Mouse (Mus musculus): Measurements from ENCODE around the gene Alox12e. TPM values are rescaled to one million over a fixed set of nuclear protein-coding genes. Genes with fewer than 3 reads are reported as not detected.

Gene Alox12e
- polyA plus RNA-seq, 1 experiment from 2014 or later: 0.14 TPM

- Histone ChIP-seq H3K4me3 (ENCODE audit: low read depth, low read length) (no peak overlapping the region), H3K4me1 (ENCODE audit: control insufficient read depth, insufficient read depth, low read length) (no peaks in the 10 kb centered on the region), H3K36me3 (replicated peaks; ENCODE audit: control insufficient read depth, insufficient read depth, low read depth, low read length) (no peaks in the 10 kb centered on the region), H3K9me3 (replicated peaks; ENCODE audit: control insufficient read depth, low read length) (no peaks in the 10 kb centered on the region), H3K27me3 (ENCODE audit: control insufficient read depth, insufficient read depth, low read length) (no peaks in the 10 kb centered on the region), H3K9ac (replicated peaks; ENCODE audit: low read length) (no peak overlapping the region), H3K27ac (replicated peaks; ENCODE audit: low read depth, low read length) (no peak overlapping the region), H3K4me2 (ENCODE audit: low read depth, low read length) (no peak overlapping the region)
- WGBS: 50% methylated on average over 7 of the region's 7 CpGs
- ATAC-seq (replicated peaks; ENCODE audit: insufficient number of reproducible peaks, low FRiP score, low TSS enrichment, low read depth): no peak
- no peak for DNase-seq (ENCODE audit: low spot score)
These were observed 16.3 kb downstream of the Alox12e start for GRCm38 (mm10) chr11:70306159-70306558.

DNA sequence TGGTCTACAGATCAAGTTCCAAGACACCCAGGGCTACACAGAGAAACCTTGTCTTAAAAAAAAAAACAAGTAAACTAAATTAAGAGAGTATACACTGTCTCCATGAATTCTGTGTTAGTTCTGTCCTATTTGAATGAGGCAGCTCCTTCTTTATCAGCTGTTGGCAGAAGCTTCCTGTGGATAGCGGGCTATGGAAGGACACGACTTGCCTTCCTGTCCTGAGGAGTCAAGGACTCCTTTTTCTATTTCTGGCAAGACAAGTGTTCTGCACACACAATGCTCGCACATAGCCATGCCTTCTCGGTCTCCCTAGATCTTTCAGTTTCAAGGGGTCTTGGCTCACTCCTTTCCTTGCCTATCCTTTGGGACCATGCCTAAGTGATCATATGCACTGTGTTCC is 20.1 kb downstream of the Alox12e start:
- Histone ChIP-seq H3K4me2 (ENCODE audit: low read depth, low read length) (no peak overlapping the region), H3K4me3 (ENCODE audit: low read depth, low read length) (no peak overlapping the region), H3K27me3 (ENCODE audit: control insufficient read depth, insufficient read depth, low read length) (no peaks in the 10 kb centered on the region), H3K4me1 (ENCODE audit: control insufficient read depth, insufficient read depth, low read length) (no peaks in the 10 kb centered on the region), H3K27ac (replicated peaks; ENCODE audit: low read depth, low read length) (no peak overlapping the region), H3K9ac (replicated peaks; ENCODE audit: low read length) (no peak overlapping the region), H3K9me3 (replicated peaks; ENCODE audit: control insufficient read depth, low read length) (no peaks in the 10 kb centered on the region), H3K36me3 (replicated peaks; ENCODE audit: control insufficient read depth, insufficient read depth, low read depth, low read length) (no peaks in the 10 kb centered on the region)
- 78% methylated on average over 4 of the region's 4 CpGs for WGBS
- no peak for ATAC-seq (replicated peaks; ENCODE audit: insufficient number of reproducible peaks, low FRiP score, low TSS enrichment, low read depth)
- no peak for DNase-seq (ENCODE audit: low spot score)

DNA sequence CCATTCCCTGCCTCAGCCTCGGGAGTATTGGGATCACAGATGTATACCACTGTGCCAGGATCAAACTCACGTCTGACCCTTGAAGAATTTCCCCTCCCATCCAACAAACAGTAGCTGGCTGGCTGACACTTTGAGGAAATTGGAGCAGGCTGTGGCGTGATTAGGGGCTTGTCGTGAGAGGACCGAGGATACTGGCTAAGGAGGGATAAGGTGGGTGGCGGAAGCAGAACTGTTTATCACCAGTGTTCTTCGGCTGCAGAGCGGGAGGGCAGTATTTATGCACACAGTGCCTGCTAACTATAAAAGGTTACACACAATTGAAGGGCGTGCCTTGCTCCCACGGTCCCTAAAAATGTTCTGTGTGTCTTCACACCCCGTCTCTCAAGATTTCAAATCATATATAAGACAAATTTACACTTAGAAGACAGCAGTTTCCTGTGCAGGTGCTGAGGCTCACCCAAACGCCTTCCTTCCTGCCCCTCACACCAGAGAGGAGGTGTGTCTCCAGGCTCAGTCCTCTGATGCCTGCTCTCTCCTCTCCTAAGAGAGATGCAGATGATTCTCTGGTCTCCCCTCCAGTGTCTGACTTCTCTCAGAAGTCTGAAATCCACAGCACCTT is 24.5 kb downstream of the Alox12e start:
- no peak overlapping the region for H3K27ac ChIP-seq (replicated peaks; ENCODE audit: low read depth, low read length)
- WGBS: 48% methylated on average over 12 of the region's 12 CpGs

GRCm38 (mm10) chr11:70297405-70297804 is 25.0 kb downstream of the Alox12e start:
- ATAC-seq (replicated peaks; ENCODE audit: insufficient number of reproducible peaks, low FRiP score, low TSS enrichment, low read depth) (no peak), DNase-seq (ENCODE audit: low spot score) (no peak)
- Histone ChIP-seq H3K9me3 (replicated peaks; ENCODE audit: control insufficient read depth, low read length) (no peaks in the 10 kb centered on the region), H3K9ac (replicated peaks; ENCODE audit: low read length) (no peak overlapping the region), H3K36me3 (replicated peaks; ENCODE audit: control insufficient read depth, insufficient read depth, low read depth, low read length) (no peaks in the 10 kb centered on the region), H3K4me3 (ENCODE audit: low read depth, low read length) (no peak overlapping the region), H3K27me3 (ENCODE audit: control insufficient read depth, insufficient read depth, low read length) (no peaks in the 10 kb centered on the region), H3K4me2 (ENCODE audit: low read depth, low read length) (no peak overlapping the region), H3K4me1 (ENCODE audit: control insufficient read depth, insufficient read depth, low read length) (no peaks in the 10 kb centered on the region), H3K27ac (replicated peaks; ENCODE audit: low read depth, low read length) (no peak overlapping the region)
- WGBS: 35% methylated on average over 4 of the region's 4 CpGs

More for the DNA sequence above, 24.5 kb downstream of the Alox12e start:
- no peak for DNase-seq (ENCODE audit: low spot score)
- H3K27me3 ChIP-seq (ENCODE audit: control insufficient read depth, insufficient read depth, low read length): no peaks in the 10 kb centered on the region
- H3K4me2 ChIP-seq (ENCODE audit: low read depth, low read length): no peak overlapping the region
- no peaks in the 10 kb centered on the region for H3K36me3 ChIP-seq (replicated peaks; ENCODE audit: control insufficient read depth, insufficient read depth, low read depth, low read length)
- ATAC-seq (replicated peaks; ENCODE audit: insufficient number of reproducible peaks, low FRiP score, low TSS enrichment, low read depth): no peak
- no peaks in the 10 kb centered on the region for H3K4me1 ChIP-seq (ENCODE audit: control insufficient read depth, insufficient read depth, low read length)
- no peak overlapping the region for H3K4me3 ChIP-seq (ENCODE audit: low read depth, low read length)
- no peak overlapping the region for H3K9ac ChIP-seq (replicated peaks; ENCODE audit: low read length)
- H3K9me3 ChIP-seq (replicated peaks; ENCODE audit: control insufficient read depth, low read length): no peaks in the 10 kb centered on the region

DNA sequence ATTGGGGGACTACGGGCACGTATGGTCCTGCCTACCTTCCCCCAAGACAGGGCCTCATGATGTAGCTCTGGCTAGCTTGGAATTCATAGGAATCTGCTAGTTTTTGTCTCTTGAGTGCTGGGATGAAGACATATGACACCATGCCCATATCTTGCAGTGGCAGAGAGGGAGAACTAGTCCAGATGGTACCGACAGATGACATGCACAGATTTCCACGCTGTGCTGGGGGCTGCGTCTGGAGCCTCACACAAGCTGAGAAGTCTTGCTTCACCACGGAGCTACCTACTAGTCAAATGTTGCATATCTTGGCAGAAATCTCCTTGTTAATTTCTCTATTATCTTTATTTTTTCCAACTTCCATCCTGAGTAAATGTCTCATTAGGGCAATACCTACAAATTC is 28.5 kb downstream of the Alox12e start:
- Histone ChIP-seq H3K36me3 (replicated peaks; ENCODE audit: control insufficient read depth, insufficient read depth, low read depth, low read length) (no peaks in the 10 kb centered on the region), H3K4me1 (ENCODE audit: control insufficient read depth, insufficient read depth, low read length) (no peaks in the 10 kb centered on the region), H3K4me2 (ENCODE audit: low read depth, low read length) (no peak overlapping the region), H3K9ac (replicated peaks; ENCODE audit: low read length) (no peak overlapping the region), H3K4me3 (ENCODE audit: low read depth, low read length) (no peak overlapping the region), H3K27me3 (ENCODE audit: control insufficient read depth, insufficient read depth, low read length) (no peaks in the 10 kb centered on the region), H3K9me3 (replicated peaks; ENCODE audit: control insufficient read depth, low read length) (no peaks in the 10 kb centered on the region), H3K27ac (replicated peaks; ENCODE audit: low read depth, low read length) (no peak overlapping the region)
- no peak for DNase-seq (ENCODE audit: low spot score)
- no peak for ATAC-seq (replicated peaks; ENCODE audit: insufficient number of reproducible peaks, low FRiP score, low TSS enrichment, low read depth)
- WGBS: 87% methylated on average over 6 of the region's 6 CpGs

DNA sequence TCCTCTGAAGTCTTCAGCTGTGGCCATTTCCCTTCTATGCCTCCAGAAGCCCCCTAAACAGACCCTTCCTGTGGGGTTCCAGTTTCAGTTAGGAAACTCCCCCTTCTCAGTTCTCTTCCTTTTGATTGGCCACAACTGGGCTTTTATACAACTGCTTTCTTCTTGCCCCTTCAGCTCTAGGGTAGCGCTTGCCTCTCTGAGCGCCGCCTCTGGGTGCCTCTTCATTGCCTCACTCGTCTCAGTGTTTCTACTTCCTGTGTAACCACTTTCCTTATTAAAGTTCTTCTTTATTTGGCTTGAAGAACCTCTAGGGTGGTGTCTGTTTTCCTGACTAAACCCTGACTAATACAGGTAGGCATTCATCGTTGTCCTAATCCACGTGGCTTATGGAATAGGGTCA is 31.2 kb downstream of the Alox12e start:
- Histone ChIP-seq H3K36me3 (replicated peaks; ENCODE audit: control insufficient read depth, insufficient read depth, low read depth, low read length) (no peaks in the 10 kb centered on the region), H3K4me3 (ENCODE audit: low read depth, low read length) (no peak overlapping the region), H3K4me1 (ENCODE audit: control insufficient read depth, insufficient read depth, low read length) (no peaks in the 10 kb centered on the region), H3K9ac (replicated peaks; ENCODE audit: low read length) (no peak overlapping the region), H3K27me3 (ENCODE audit: control insufficient read depth, insufficient read depth, low read length) (no peaks in the 10 kb centered on the region), H3K4me2 (ENCODE audit: low read depth, low read length) (no peak overlapping the region), H3K27ac (replicated peaks; ENCODE audit: low read depth, low read length) (no peak overlapping the region), H3K9me3 (replicated peaks; ENCODE audit: control insufficient read depth, low read length) (no peaks in the 10 kb centered on the region)
- no peak for DNase-seq (ENCODE audit: low spot score)
- ATAC-seq (replicated peaks; ENCODE audit: insufficient number of reproducible peaks, low FRiP score, low TSS enrichment, low read depth): no peak
- 82% methylated on average over 6 of the region's 6 CpGs for WGBS

DNA sequence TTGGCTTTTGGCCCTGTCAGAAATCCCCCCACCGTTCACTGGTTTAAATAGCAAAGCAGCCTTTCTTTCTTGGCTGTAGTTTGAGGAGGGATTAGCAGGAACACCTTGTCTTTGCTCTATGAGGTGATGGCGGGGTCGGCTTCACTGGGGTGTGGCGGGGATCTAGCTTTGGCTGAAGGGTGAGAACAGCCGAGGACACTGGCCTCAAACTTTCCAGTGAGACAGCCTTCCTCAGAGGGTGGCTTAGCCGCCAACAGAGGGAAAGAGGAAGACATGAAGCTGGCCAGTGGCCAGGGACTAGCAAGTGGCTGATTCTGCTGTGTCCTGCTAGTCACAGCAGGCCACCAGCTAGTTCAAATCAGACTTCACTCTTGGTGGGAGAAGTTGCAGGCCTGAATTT is 33.2 kb downstream of the Alox12e start:
- Histone ChIP-seq H3K9ac (replicated peaks; ENCODE audit: low read length) (no peak overlapping the region), H3K27me3 (ENCODE audit: control insufficient read depth, insufficient read depth, low read length) (no peaks in the 10 kb centered on the region), H3K4me2 (ENCODE audit: low read depth, low read length) (no peak overlapping the region), H3K9me3 (replicated peaks; ENCODE audit: control insufficient read depth, low read length) (no peaks in the 10 kb centered on the region), H3K27ac (replicated peaks; ENCODE audit: low read depth, low read length) (no peak overlapping the region), H3K36me3 (replicated peaks; ENCODE audit: control insufficient read depth, insufficient read depth, low read depth, low read length) (no peaks in the 10 kb centered on the region), H3K4me1 (ENCODE audit: control insufficient read depth, insufficient read depth, low read length) (no peaks in the 10 kb centered on the region), H3K4me3 (ENCODE audit: low read depth, low read length) (no peak overlapping the region)
- ATAC-seq (replicated peaks; ENCODE audit: insufficient number of reproducible peaks, low FRiP score, low TSS enrichment, low read depth) (no peak), DNase-seq (ENCODE audit: low spot score) (no peak)
- 32% methylated on average over 6 of the region's 6 CpGs for WGBS

DNA sequence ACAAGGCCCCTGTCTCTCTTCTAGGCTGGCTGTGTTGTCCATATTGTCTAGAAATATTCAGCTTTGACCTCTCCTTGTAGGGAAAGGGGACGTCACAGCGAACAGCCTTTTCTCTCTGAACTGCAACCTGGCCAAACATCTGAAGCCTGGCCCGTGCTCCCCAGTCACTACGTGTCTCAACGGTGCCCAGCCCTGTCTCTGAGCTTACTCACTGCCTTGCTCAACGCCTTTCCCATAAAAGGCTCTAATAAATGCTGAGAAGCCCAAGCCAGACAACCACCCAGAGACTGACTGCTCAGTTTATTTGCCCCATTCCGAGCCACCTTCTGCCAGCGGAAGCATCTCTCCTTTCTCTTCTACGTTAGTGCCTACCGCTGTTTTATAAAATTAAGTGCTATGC is 34.3 kb downstream of the Alox12e start:
- Histone ChIP-seq H3K27ac (replicated peaks; ENCODE audit: low read depth, low read length) (no peak overlapping the region), H3K4me1 (ENCODE audit: control insufficient read depth, insufficient read depth, low read length) (no peaks in the 10 kb centered on the region), H3K9me3 (replicated peaks; ENCODE audit: control insufficient read depth, low read length) (no peaks in the 10 kb centered on the region), H3K27me3 (ENCODE audit: control insufficient read depth, insufficient read depth, low read length) (no peaks in the 10 kb centered on the region), H3K4me3 (ENCODE audit: low read depth, low read length) (no peak overlapping the region), H3K9ac (replicated peaks; ENCODE audit: low read length) (no peak overlapping the region), H3K4me2 (ENCODE audit: low read depth, low read length) (no peak overlapping the region), H3K36me3 (replicated peaks; ENCODE audit: control insufficient read depth, insufficient read depth, low read depth, low read length) (no peaks in the 10 kb centered on the region)
- ATAC-seq (replicated peaks; ENCODE audit: insufficient number of reproducible peaks, low FRiP score, low TSS enrichment, low read depth): no peak
- no peak for DNase-seq (ENCODE audit: low spot score)
- 87% methylated on average over 10 of the region's 10 CpGs for WGBS
